In genomic region chr7:96760208-96760607, GRCm38 (mm10) we compare ENCODE assay signal across 25 mouse cellular contexts.
DNase-seq lines count a peak whose midpoint lies in the region; ATAC-seq and TF ChIP-seq lines count a peak whose summit lies in the region.
"Had no signal": no experiment of that assay in that cellular context is flagged by ENCODE, and none has a peak within 500 bp of the region (broad histone marks: within the 10 kb centered on the region; RNA-seq: fewer than 3 reads in every experiment).

No protein-coding gene starts in this region.

- H3K4me3 ChIP-seq in forebrain, embryonic 12.5 days (replicated peaks), result no peak overlapping the region
- H3K4me3 ChIP-seq in forebrain, embryonic 10.5 days, result no peak overlapping the region
- H3K4me3 ChIP-seq in hindbrain, embryonic 16.5 days (ENCODE audit: low read length), result no peak overlapping the region
- no peak overlapping the region for H3K4me3 ChIP-seq in hindbrain, postnatal 0 days (ENCODE audit: low read length)
- H3K4me3 ChIP-seq in forebrain, embryonic 15.5 days, result no peak overlapping the region
- no peak overlapping the region for H3K4me3 ChIP-seq in lung, adult 2 months (replicated peaks; ENCODE audit: extremely low read depth, low read depth, low read length)
- H3K4me3 ChIP-seq: embryonic facial prominence, embryonic 15.5 days; gastrocnemius, adult 2 months; intestine, embryonic 15.5 days had no signal

- no peaks in the 10 kb centered on the region for H3K9me3 ChIP-seq in forebrain, embryonic 12.5 days
- no peaks in the 10 kb centered on the region for H3K9me3 ChIP-seq in forebrain, embryonic 10.5 days
- H3K9me3 ChIP-seq in hindbrain, embryonic 16.5 days (ENCODE audit: control insufficient read depth, low read length), result no peaks in the 10 kb centered on the region
- H3K9me3 ChIP-seq in hindbrain, postnatal 0 days (ENCODE audit: low read length), result no peaks in the 10 kb centered on the region
- no peaks in the 10 kb centered on the region for H3K9me3 ChIP-seq in forebrain, embryonic 15.5 days
- H3K9me3 ChIP-seq: embryonic facial prominence, embryonic 15.5 days; intestine, embryonic 15.5 days had no signal

- H3K27ac ChIP-seq in forebrain, embryonic 12.5 days, result peak overlapping the region; percentile 54
- no peak overlapping the region for H3K27ac ChIP-seq in forebrain, embryonic 10.5 days
- H3K27ac ChIP-seq in hindbrain, embryonic 16.5 days (ENCODE audit: low read depth, low read length), result no peak overlapping the region
- H3K27ac ChIP-seq in hindbrain, postnatal 0 days, result no peak overlapping the region
- peak overlapping the region; percentile 72 for H3K27ac ChIP-seq in forebrain, embryonic 15.5 days (replicated peaks)
- H3K27ac ChIP-seq: embryonic facial prominence, embryonic 15.5 days; gastrocnemius, adult 2 months; hindbrain, embryonic 14.5 days; intestine, embryonic 15.5 days had no signal

- WGBS in forebrain, embryonic 12.5 days, result 60% methylated on average over 6 of the region's 6 CpGs
- 78% methylated on average over 6 of the region's 6 CpGs for WGBS in forebrain, embryonic 10.5 days
- 63% methylated on average over 6 of the region's 6 CpGs for WGBS in hindbrain, embryonic 16.5 days
- WGBS in hindbrain, postnatal 0 days, result 46% methylated on average over 6 of the region's 6 CpGs
- 33% methylated on average over 6 of the region's 6 CpGs for WGBS in forebrain, embryonic 15.5 days
- WGBS in lung, adult 2 months, result 87% methylated on average over 6 of the region's 6 CpGs

- H3K36me3 ChIP-seq in forebrain, embryonic 12.5 days (replicated peaks), result no peaks in the 10 kb centered on the region; the same call in 1 of the 2 replicates
- peaks cover 21% of the 10 kb centered on the region for H3K36me3 ChIP-seq in forebrain, embryonic 10.5 days (replicated peaks)
- H3K36me3 ChIP-seq in hindbrain, embryonic 16.5 days (ENCODE audit: control insufficient read depth, insufficient read depth, low read length), result no peaks in the 10 kb centered on the region
- H3K36me3 ChIP-seq in hindbrain, postnatal 0 days (ENCODE audit: insufficient read depth, low read length), result no peaks in the 10 kb centered on the region
- H3K36me3 ChIP-seq in forebrain, embryonic 15.5 days, result no peaks in the 10 kb centered on the region
- H3K36me3 ChIP-seq: embryonic facial prominence, embryonic 15.5 days; intestine, embryonic 15.5 days had no signal

- TF ChIP-seq CTCF in hindbrain, postnatal 0 days (IDR thresholded peaks at IDR 0.05; ENCODE audit: low read depth), result no peak
- no peak for TF ChIP-seq CTCF in lung, adult 2 months (IDR thresholded peaks at IDR 0.05; ENCODE audit: insufficient read depth, low read length)

- H3K4me2 ChIP-seq in forebrain, embryonic 12.5 days, result no peak overlapping the region
- H3K4me2 ChIP-seq in hindbrain, embryonic 16.5 days (ENCODE audit: low read length), result no peak overlapping the region
- no peak overlapping the region for H3K4me2 ChIP-seq in hindbrain, postnatal 0 days (ENCODE audit: low read depth, low read length)
- no peak overlapping the region for H3K4me2 ChIP-seq in forebrain, embryonic 15.5 days (replicated peaks)
- H3K4me2 ChIP-seq: embryonic facial prominence, embryonic 15.5 days; heart, embryonic 11.5 days; hindbrain, embryonic 14.5 days; intestine, embryonic 15.5 days had no signal

- no peak for DNase-seq in forebrain, embryonic 10.5 days (ENCODE audit: extremely low spot score, low spot score)
- no peak for DNase-seq in hindbrain, postnatal 0 days (ENCODE audit: low spot score)
- DNase-seq in left cerebral cortex, postnatal 36 days (ENCODE audit: low spot score in 2 of 2), result no peak
- DNase-seq in lung, adult 2 months, result no peak
- DNase-seq: adrenal gland, adult 2 months; adrenal gland, postnatal 14 days; B cell, adult 2 months; cerebellum, adult 11-12 months; cerebellum, adult 8-10 months; cerebellum, postnatal 10 days; cerebellum, postnatal 36 days; embryo, embryonic 11 days; gastrocnemius, adult 2 months; gastrocnemius, postnatal 14 days; heart, adult 11 months; kidney, adult 11 months; kidney, adult 8-10 months had no signal

- H3K9ac ChIP-seq in forebrain, embryonic 12.5 days, result no peak overlapping the region
- no peak overlapping the region for H3K9ac ChIP-seq in hindbrain, embryonic 16.5 days (ENCODE audit: low read depth, low read length)
- no peak overlapping the region for H3K9ac ChIP-seq in hindbrain, postnatal 0 days (replicated peaks; ENCODE audit: low read length)
- H3K9ac ChIP-seq in forebrain, embryonic 15.5 days (replicated peaks), result no peak overlapping the region
- H3K9ac ChIP-seq: embryonic facial prominence, embryonic 15.5 days; hindbrain, embryonic 14.5 days; intestine, embryonic 15.5 days had no signal

- peaks cover 44% of the 10 kb centered on the region for H3K4me1 ChIP-seq in forebrain, embryonic 12.5 days
- H3K4me1 ChIP-seq in forebrain, embryonic 10.5 days, result peaks cover 44% of the 10 kb centered on the region
- H3K4me1 ChIP-seq in hindbrain, embryonic 16.5 days (ENCODE audit: control insufficient read depth, insufficient read depth, low read depth, low read length), result peaks cover 13% of the 10 kb centered on the region
- H3K4me1 ChIP-seq in hindbrain, postnatal 0 days (ENCODE audit: insufficient read depth, low read length), result 0 out of 2 replicates have a peak, but pooled peaks cover 5% of the 10 kb centered on the region
- peaks cover 44% of the 10 kb centered on the region for H3K4me1 ChIP-seq in forebrain, embryonic 15.5 days
- H3K4me1 ChIP-seq in lung, adult 2 months (ENCODE audit: control insufficient read depth, insufficient read depth, low read length), result no peaks in the 10 kb centered on the region

- TF ChIP-seq POLR2A in lung, adult 2 months (IDR thresholded peaks at IDR 0.05; ENCODE audit: borderline replicate concordance, extremely low read depth, low read depth, low read length), result no peak

- H3K27me3 ChIP-seq in forebrain, embryonic 12.5 days, result no peaks in the 10 kb centered on the region
- H3K27me3 ChIP-seq in forebrain, embryonic 10.5 days (ENCODE audit: poor library complexity, severe bottlenecking), result peaks cover 4% of the 10 kb centered on the region
- H3K27me3 ChIP-seq in hindbrain, embryonic 16.5 days (replicated peaks; ENCODE audit: control insufficient read depth, insufficient read depth, low read length), result no peaks in the 10 kb centered on the region
- no peaks in the 10 kb centered on the region for H3K27me3 ChIP-seq in hindbrain, postnatal 0 days (ENCODE audit: insufficient read depth, low read length)
- H3K27me3 ChIP-seq in forebrain, embryonic 15.5 days, result no peaks in the 10 kb centered on the region
- H3K27me3 ChIP-seq: CH12.LX; embryonic facial prominence, embryonic 15.5 days; intestine, embryonic 15.5 days had no signal

- intact Hi-C loops in left cerebral cortex, postnatal 36 days (cut with DNase I), result no loop called here

- ATAC-seq in forebrain, embryonic 12.5 days (ENCODE audit: low FRiP score), result peak; percentile 31; the same call in 1 of the 2 replicates
- ATAC-seq in hindbrain, embryonic 16.5 days, result peak; percentile 58; the same call in 1 of the 2 replicates
- ATAC-seq in hindbrain, postnatal 0 days, result no peak
- peak; percentile 49 for ATAC-seq in forebrain, embryonic 15.5 days (replicated peaks)
- ATAC-seq: intestine, embryonic 15.5 days had no signal

Comparison
In these comparisons a context has a peak if more than half of its experiments do, and no peak if none do; other contexts are left out.
1. H3K27ac ChIP-seq: peak in forebrain, embryonic 12.5 days (single experiment) and forebrain, embryonic 15.5 days (single experiment); none in forebrain, embryonic 10.5 days (single experiment), hindbrain, embryonic 16.5 days (single experiment) and hindbrain, postnatal 0 days (single experiment).